Mouse (Mus musculus): ENCODE data around the gene BC004004.

DNA sequence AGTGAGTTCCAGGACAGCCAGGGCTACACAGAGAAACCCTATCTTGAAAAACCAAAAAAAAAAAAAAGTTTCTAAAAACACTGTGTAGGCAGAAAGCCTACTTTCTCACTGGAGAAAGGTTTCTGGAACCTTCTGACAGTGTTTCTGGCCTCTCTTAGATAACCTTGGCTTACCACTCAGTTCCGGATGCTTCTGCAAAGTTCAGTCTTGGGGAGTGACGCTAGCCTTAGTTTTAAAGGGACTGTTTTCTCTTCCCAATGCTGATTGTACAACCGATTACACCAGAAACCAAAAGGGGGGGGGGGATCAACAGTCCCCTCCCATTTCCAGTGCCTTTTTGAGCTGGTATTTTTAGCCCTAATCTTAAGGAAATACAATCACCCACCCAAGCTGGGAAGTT, 55.0 kb downstream of the BC004004 start:
- TF ChIP-seq CTCF (IDR thresholded peaks at IDR 0.05; ENCODE audit: low read depth, low read length) = no peak
- no peak for TF ChIP-seq GATA1 (IDR thresholded peaks at IDR 0.05; ENCODE audit: borderline replicate concordance, low read length)
- no peak for TF ChIP-seq POLR2AphosphoS5 (IDR thresholded peaks at IDR 0.05; ENCODE audit: insufficient replicate concordance, low read depth, low read length)

Data from G1E (cell line).